Mouse (Mus musculus): Measurements from ENCODE around the gene Arhgap5. TPM values are rescaled to one million over a fixed set of nuclear protein-coding genes. Genes with fewer than 3 reads are reported as not detected.
"Not testable (repeated sequence)": the region's sequence is repeated elsewhere in the genome, so short reads cannot be mapped to it uniquely, and the experiment has no call there.

The Arhgap5 gene
- polyA plus RNA-seq, 1 experiment from 2014 or later, result 56.9 TPM

- H3K9ac ChIP-seq (replicated peaks), result no peak overlapping the region
- no peaks in the 10 kb centered on the region for H3K4me1 ChIP-seq (replicated peaks)
- 91% methylated on average over 3 of the region's 3 CpGs for WGBS
- no peaks in the 10 kb centered on the region for H3K9me3 ChIP-seq
- no peak for ATAC-seq (ENCODE audit: insufficient number of reproducible peaks, insufficient read depth, low FRiP score, low TSS enrichment, low read depth)
- H3K36me3 ChIP-seq, result peaks cover 5% of the 10 kb centered on the region; the same call in 1 of the 2 replicates
- no peaks in the 10 kb centered on the region for H3K27me3 ChIP-seq
- H3K27ac ChIP-seq, result no peak overlapping the region
- no peak overlapping the region for H3K4me3 ChIP-seq (replicated peaks)
- no peak overlapping the region for H3K4me2 ChIP-seq
Observed at GRCm38 (mm10) chr12:52544532-52544931, 40.8 kb downstream of the Arhgap5 start.

- Histone ChIP-seq H3K27ac (no peak overlapping the region), H3K4me2 (no peak overlapping the region), H3K9me3 (no peaks in the 10 kb centered on the region), H3K27me3 (no peaks in the 10 kb centered on the region), H3K4me3 (replicated peaks) (no peak overlapping the region), H3K9ac (replicated peaks) (no peak overlapping the region), H3K4me1 (replicated peaks) (no peaks in the 10 kb centered on the region), H3K36me3 (peaks cover 8% of the 10 kb centered on the region; the same call in 1 of the 2 replicates)
- 96% methylated on average over 2 of the region's 2 CpGs for WGBS
- no peak for ATAC-seq (ENCODE audit: insufficient number of reproducible peaks, insufficient read depth, low FRiP score, low TSS enrichment, low read depth)
Observed at GRCm38 (mm10) chr12:52552085-52552484, 48.3 kb downstream of the Arhgap5 start.

- no peak overlapping the region for H3K27ac ChIP-seq
- no peaks in the 10 kb centered on the region for H3K4me1 ChIP-seq (replicated peaks)
- no peak overlapping the region for H3K4me3 ChIP-seq (replicated peaks)
- 85% methylated on average over 3 of the region's 3 CpGs for WGBS
- ATAC-seq (ENCODE audit: insufficient number of reproducible peaks, insufficient read depth, low FRiP score, low TSS enrichment, low read depth), result no peak
- H3K9ac ChIP-seq (replicated peaks), result no peak overlapping the region
- no peaks in the 10 kb centered on the region for H3K27me3 ChIP-seq
- no peak overlapping the region for H3K4me2 ChIP-seq
- H3K9me3 ChIP-seq, result no peaks in the 10 kb centered on the region
- peaks cover 12% of the 10 kb centered on the region; the same call in 1 of the 2 replicates for H3K36me3 ChIP-seq
Observed at GRCm38 (mm10) chr12:52555188-52555876, 51.6 kb downstream of the Arhgap5 start.

GRCm38 (mm10) chr12:52565654-52566053, 61.9 kb downstream of the Arhgap5 start:
- no peaks in the 10 kb centered on the region for H3K4me1 ChIP-seq (replicated peaks)
- no peak overlapping the region for H3K9ac ChIP-seq (replicated peaks)
- peaks cover 25% of the 10 kb centered on the region for H3K36me3 ChIP-seq
- no peaks in the 10 kb centered on the region for H3K27me3 ChIP-seq
- no peaks in the 10 kb centered on the region for H3K9me3 ChIP-seq
- H3K27ac ChIP-seq, result no peak overlapping the region
- H3K4me3 ChIP-seq (replicated peaks), result no peak overlapping the region
- 95% methylated on average over 5 of the region's 5 CpGs for WGBS
- no peak for ATAC-seq (ENCODE audit: insufficient number of reproducible peaks, insufficient read depth, low FRiP score, low TSS enrichment, low read depth)
- H3K4me2 ChIP-seq, result no peak overlapping the region

GRCm38 (mm10) chr12:52573371-52573770, 69.6 kb downstream of the Arhgap5 start:
- Histone ChIP-seq H3K9ac (replicated peaks) (no peak overlapping the region), H3K27ac (no peak overlapping the region), H3K9me3 (no peaks in the 10 kb centered on the region), H3K4me3 (replicated peaks) (no peak overlapping the region), H3K36me3 (peaks cover 13% of the 10 kb centered on the region), H3K4me2 (no peak overlapping the region), H3K4me1 (replicated peaks) (no peaks in the 10 kb centered on the region), H3K27me3 (no peaks in the 10 kb centered on the region)
- WGBS, result 92% methylated on average over 2 of the region's 2 CpGs
- ATAC-seq (ENCODE audit: insufficient number of reproducible peaks, insufficient read depth, low FRiP score, low TSS enrichment, low read depth), result no peak

GRCm38 (mm10) chr12:52586466-52586865, 82.7 kb downstream of the Arhgap5 start:
- H3K9ac ChIP-seq (replicated peaks); ATAC-seq (ENCODE audit: insufficient number of reproducible peaks, insufficient read depth, low FRiP score, low TSS enrichment, low read depth); H3K4me3 ChIP-seq (replicated peaks); H3K27ac ChIP-seq; H3K36me3 ChIP-seq; H3K9me3 ChIP-seq; H3K27me3 ChIP-seq; H3K4me2 ChIP-seq; H3K4me1 ChIP-seq (replicated peaks): not testable (repeated sequence)
- 75% methylated on average over 2 of the region's 2 CpGs for WGBS

GRCm38 (mm10) chr12:52587473-52588010, 83.8 kb downstream of the Arhgap5 start:
- 18% methylated on average over 2 of the region's 2 CpGs for WGBS
- Histone ChIP-seq H3K9me3 (no peaks in the 10 kb centered on the region), H3K9ac (replicated peaks) (no peak overlapping the region), H3K4me1 (replicated peaks) (no peaks in the 10 kb centered on the region; the same call in 1 of the 2 replicates), H3K4me3 (replicated peaks) (no peak overlapping the region), H3K27me3 (no peaks in the 10 kb centered on the region), H3K27ac (no peak overlapping the region), H3K36me3 (no peaks in the 10 kb centered on the region), H3K4me2 (no peak overlapping the region)
- ATAC-seq (ENCODE audit: insufficient number of reproducible peaks, insufficient read depth, low FRiP score, low TSS enrichment, low read depth), result peak; percentile 94

- Histone ChIP-seq H3K4me1 (replicated peaks) (no peaks in the 10 kb centered on the region), H3K36me3 (no peaks in the 10 kb centered on the region), H3K9me3 (peaks cover 8% of the 10 kb centered on the region; the same call in 1 of the 2 replicates), H3K27me3 (no peaks in the 10 kb centered on the region), H3K4me3 (replicated peaks) (no peak overlapping the region), H3K4me2 (no peak overlapping the region), H3K9ac (replicated peaks) (no peak overlapping the region), H3K27ac (no peak overlapping the region)
- ATAC-seq (ENCODE audit: insufficient number of reproducible peaks, insufficient read depth, low FRiP score, low TSS enrichment, low read depth), result no peak
- WGBS, result 88% methylated on average over 7 of the region's 7 CpGs
Observed at GRCm38 (mm10) chr12:52595389-52596185, 91.8 kb downstream of the Arhgap5 start.

- H3K4me2 ChIP-seq, result peak overlapping the region; percentile 61
- peak overlapping the region; percentile 56; the same call in 1 of the 2 replicates for H3K9ac ChIP-seq (replicated peaks)
- 16% methylated on average over 2 of the region's 2 CpGs for WGBS
- H3K9me3 ChIP-seq, result peaks cover 8% of the 10 kb centered on the region; the same call in 1 of the 2 replicates
- H3K36me3 ChIP-seq, result no peaks in the 10 kb centered on the region
- H3K27me3 ChIP-seq, result no peaks in the 10 kb centered on the region
- ATAC-seq (ENCODE audit: insufficient number of reproducible peaks, insufficient read depth, low FRiP score, low TSS enrichment, low read depth), result no peak
- peak overlapping the region; percentile 74 for H3K4me3 ChIP-seq (replicated peaks)
- H3K27ac ChIP-seq, result peak overlapping the region; percentile 94
- peaks cover 11% of the 10 kb centered on the region for H3K4me1 ChIP-seq (replicated peaks)
Observed at GRCm38 (mm10) chr12:52602471-52602870, 98.7 kb downstream of the Arhgap5 start.

GRCm38 (mm10) chr12:52602883-52603694, 99.3 kb downstream of the Arhgap5 start:
- Histone ChIP-seq H3K4me1 (replicated peaks) (peaks cover 11% of the 10 kb centered on the region), H3K27ac (peak overlapping the region; percentile 94), H3K4me3 (replicated peaks) (peak overlapping the region; percentile 74), H3K4me2 (peak overlapping the region; percentile 61), H3K9ac (replicated peaks) (peak overlapping the region; percentile 56), H3K36me3 (no peaks in the 10 kb centered on the region), H3K27me3 (no peaks in the 10 kb centered on the region), H3K9me3 (peaks cover 8% of the 10 kb centered on the region; the same call in 1 of the 2 replicates)
- WGBS, result under 1% methylated on average over 35 of the region's 35 CpGs
- peak; percentile 88 for ATAC-seq (ENCODE audit: insufficient number of reproducible peaks, insufficient read depth, low FRiP score, low TSS enrichment, low read depth)

All from limb, embryonic 12.5 days (tissue).